Mouse (Mus musculus): ENCODE measurements around the gene Cux2. TPM values are rescaled to one million over a fixed set of nuclear protein-coding genes. Genes with fewer than 3 reads are reported as not detected.

The Cux2 gene
- total RNA-seq, 2 experiments from 2014 or later, result 30.8 to 31.3 TPM

- no peak for DNase-seq (ENCODE audit: low spot score in 2 of 2)
Measured at GRCm38 (mm10) chr5:121822786-121823505, 227.0 kb downstream of the Cux2 start.

- DNase-seq (ENCODE audit: low spot score in 2 of 2), result no peak
Measured at GRCm38 (mm10) chr5:121821552-121821951, 228.3 kb downstream of the Cux2 start.

- no peak for DNase-seq (ENCODE audit: low spot score in 2 of 2)
Measured at GRCm38 (mm10) chr5:121821116-121821515, 228.8 kb downstream of the Cux2 start.

GRCm38 (mm10) chr5:121820657-121821056, 229.2 kb downstream of the Cux2 start:
- DNase-seq (ENCODE audit: low spot score in 2 of 2), result no peak

- DNase-seq (ENCODE audit: low spot score in 2 of 2), result no peak
Measured at GRCm38 (mm10) chr5:121820161-121820560, 229.7 kb downstream of the Cux2 start.

- DNase-seq (ENCODE audit: low spot score in 2 of 2), result no peak
Measured at GRCm38 (mm10) chr5:121819559-121819958, 230.3 kb downstream of the Cux2 start.

GRCm38 (mm10) chr5:121818862-121819261, 231.0 kb downstream of the Cux2 start:
- no peak for DNase-seq (ENCODE audit: low spot score in 2 of 2)

GRCm38 (mm10) chr5:121818401-121818800, 231.5 kb downstream of the Cux2 start:
- DNase-seq (ENCODE audit: low spot score in 2 of 2), result no peak

- DNase-seq (ENCODE audit: low spot score in 2 of 2), result no peak
Measured at GRCm38 (mm10) chr5:121817551-121817950, 232.4 kb downstream of the Cux2 start.

- no peak for DNase-seq (ENCODE audit: low spot score in 2 of 2)
Measured at GRCm38 (mm10) chr5:121816611-121817010, 233.3 kb downstream of the Cux2 start.

- no peak for DNase-seq (ENCODE audit: low spot score in 2 of 2)
Measured at GRCm38 (mm10) chr5:121815867-121816380, 234.0 kb downstream of the Cux2 start.

- peak in 1 of 2 experiments; percentile 72 for DNase-seq (ENCODE audit: low spot score in 2 of 2)
Measured at GRCm38 (mm10) chr5:121815067-121815466, 234.8 kb downstream of the Cux2 start.

- no peak for DNase-seq (ENCODE audit: low spot score in 2 of 2)
Measured at GRCm38 (mm10) chr5:121813744-121814143, 236.2 kb downstream of the Cux2 start.

GRCm38 (mm10) chr5:121812526-121813243, 237.2 kb downstream of the Cux2 start:
- no peak for DNase-seq (ENCODE audit: low spot score in 2 of 2)

- peak in 1 of 2 experiments; percentile 37 for DNase-seq (ENCODE audit: low spot score in 2 of 2)
Measured at GRCm38 (mm10) chr5:121811485-121811931, 238.4 kb downstream of the Cux2 start.

- peak in 1 of 2 experiments; percentile 8 for DNase-seq (ENCODE audit: low spot score in 2 of 2)
Measured at GRCm38 (mm10) chr5:121810331-121811151, 239.4 kb downstream of the Cux2 start.

- no peak for DNase-seq (ENCODE audit: low spot score in 2 of 2)
Measured at GRCm38 (mm10) chr5:121809667-121810224, 240.2 kb downstream of the Cux2 start.

- DNase-seq (ENCODE audit: low spot score in 2 of 2), result no peak
Measured at GRCm38 (mm10) chr5:121808202-121808601, 241.7 kb downstream of the Cux2 start.

- DNase-seq (ENCODE audit: low spot score in 2 of 2), result peak in 1 of 2 experiments; percentile 39
Measured at GRCm38 (mm10) chr5:121807186-121807585, 242.7 kb downstream of the Cux2 start.
